Mouse (Mus musculus): ENCODE measurements around the gene Pthlh.
A peak's percentile ranks its signal among the peaks of the same experiment; 100 is the strongest.
"Not testable (repeated sequence)": the region's sequence is repeated elsewhere in the genome, so short reads cannot be mapped to it uniquely, and the experiment has no call there.

Pthlh gene

DNA sequence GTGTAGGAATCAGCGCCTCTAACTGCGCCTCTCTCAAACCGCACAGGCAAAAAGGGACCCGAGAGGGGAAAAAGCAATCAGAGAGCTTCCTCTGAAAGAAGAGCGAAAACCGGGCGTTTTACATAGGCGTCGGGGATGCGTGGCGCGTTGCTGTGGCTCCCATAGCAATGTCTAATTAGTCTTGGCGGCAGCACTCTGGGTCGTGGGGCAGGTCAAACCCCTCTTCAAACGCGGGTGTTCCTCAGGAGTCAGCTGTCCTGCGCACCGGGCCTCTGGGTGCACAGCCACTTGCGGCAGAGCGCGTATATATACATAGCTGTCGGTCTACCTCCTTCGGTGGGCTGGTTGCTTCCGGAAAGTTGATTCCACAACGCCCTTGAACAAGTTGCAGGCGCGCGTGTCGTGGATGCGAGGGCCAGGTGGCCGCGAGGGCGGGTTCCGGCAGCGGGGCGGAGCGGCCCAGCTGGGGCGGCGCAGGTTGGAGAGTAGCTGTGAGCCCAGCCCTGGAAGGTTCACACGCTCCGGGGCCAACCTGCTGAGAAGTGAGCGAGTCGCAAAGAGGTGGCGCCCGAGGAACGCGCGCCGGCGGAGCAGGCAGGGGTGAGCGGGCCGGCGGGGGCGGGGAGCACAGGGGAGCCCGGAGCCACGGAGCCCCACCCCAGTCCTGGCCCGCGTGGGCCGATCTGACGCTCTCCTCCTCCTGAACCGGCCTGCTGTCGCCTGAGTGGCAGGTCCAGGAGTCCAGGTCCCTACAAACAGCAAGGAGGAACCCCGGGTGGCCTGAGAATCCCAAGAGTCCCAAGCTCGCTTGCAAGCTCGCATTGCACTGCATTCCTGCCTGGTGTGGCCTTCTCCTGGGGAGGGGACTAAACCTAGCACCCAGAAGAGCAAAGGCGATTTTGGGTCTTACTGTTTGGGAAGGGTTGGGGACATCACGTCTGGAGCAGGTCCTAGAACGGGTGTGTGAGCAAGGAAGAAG, at the start of gene Pthlh:
Pthlh (minus strand) TSS at position 597 of the 979 bp plus-strand sequence.
- DNase-seq (ENCODE audit: inconsistent ontology term) = peak; percentile 68

DNA sequence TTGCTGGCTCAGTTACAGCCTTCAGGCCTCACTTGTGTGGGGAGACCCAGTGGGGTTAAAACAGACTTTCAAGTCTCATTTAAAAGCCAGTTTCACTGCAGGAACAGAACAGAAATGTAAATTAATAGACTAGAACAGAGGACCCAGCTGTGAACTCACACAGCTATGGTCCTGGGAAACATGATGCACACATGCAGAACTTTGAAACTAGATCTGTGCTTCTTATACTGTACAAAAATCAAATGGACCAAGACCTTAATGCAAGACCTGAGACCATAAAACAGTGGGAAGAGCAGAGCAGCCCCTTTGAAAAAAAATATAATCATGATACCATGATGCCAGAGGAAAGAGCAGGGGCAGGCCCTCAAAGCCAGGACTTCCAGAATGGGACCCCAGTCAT, 49.3 kb upstream of the Pthlh start:
- no peak for DNase-seq (ENCODE audit: inconsistent ontology term)

GRCm38 (mm10) chr6:147310435-147310978, 46.5 kb upstream of the Pthlh start:
- DNase-seq (ENCODE audit: inconsistent ontology term) = no peak

- DNase-seq (ENCODE audit: inconsistent ontology term) = no peak
Measured at GRCm38 (mm10) chr6:147310035-147310434, 46.1 kb upstream of the Pthlh start.

DNA sequence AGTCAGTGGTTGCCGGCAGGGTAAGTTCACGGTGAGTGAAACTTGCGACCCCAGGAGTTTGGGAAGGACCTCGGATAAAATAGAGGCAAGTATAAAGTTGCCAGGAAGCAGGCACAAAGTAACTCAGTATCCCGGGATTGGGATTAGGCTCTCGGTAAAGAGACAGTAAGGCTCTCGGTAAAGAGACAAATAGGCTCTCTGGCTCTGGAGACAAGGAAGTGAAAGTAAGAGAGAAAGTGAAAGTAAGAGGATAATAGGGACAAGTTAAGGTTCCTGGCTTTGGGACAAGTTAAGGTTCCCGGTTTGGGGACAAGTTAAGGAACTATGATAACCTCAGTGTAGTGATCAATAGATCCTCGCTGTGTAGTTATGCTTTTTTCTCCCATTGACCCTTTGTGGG, 40.3 kb upstream of the Pthlh start:
- not testable (repeated sequence) for DNase-seq (ENCODE audit: inconsistent ontology term)

GRCm38 (mm10) chr6:147299607-147300006, 35.6 kb upstream of the Pthlh start:
- no peak for DNase-seq (ENCODE audit: inconsistent ontology term)

GRCm38 (mm10) chr6:147279309-147279708, 15.3 kb upstream of the Pthlh start:
- DNase-seq (ENCODE audit: inconsistent ontology term) = no peak

GRCm38 (mm10) chr6:147268143-147268790, 4.3 kb upstream of the Pthlh start:
- DNase-seq (ENCODE audit: inconsistent ontology term) = peak; percentile 22

- DNase-seq (ENCODE audit: inconsistent ontology term) = no peak
Measured at GRCm38 (mm10) chr6:147266466-147266865, 2.5 kb upstream of the Pthlh start.

GRCm38 (mm10) chr6:147263178-147263577, 805 bp downstream of the Pthlh start:
- DNase-seq (ENCODE audit: inconsistent ontology term) = peak; percentile 57

DNA sequence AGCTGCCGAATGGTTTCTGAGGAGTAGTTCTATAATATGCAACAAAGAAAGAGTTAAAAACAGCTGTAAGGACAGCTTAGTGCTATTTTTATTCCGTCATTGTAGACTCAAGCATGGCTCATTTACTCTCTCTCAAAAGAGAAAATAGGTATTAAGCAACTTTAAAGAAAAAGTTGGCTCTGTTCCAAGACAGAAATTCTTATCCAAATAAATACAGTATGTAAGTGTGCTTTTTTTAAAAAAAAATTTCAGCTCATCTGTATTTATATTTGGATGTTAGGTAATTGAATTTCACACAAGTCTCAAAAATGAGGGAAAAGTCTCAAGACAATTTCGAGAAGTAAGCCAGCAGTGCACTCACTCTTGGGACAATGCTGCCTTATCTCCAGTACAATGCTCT, 2.4 kb downstream of the Pthlh start:
- DNase-seq (ENCODE audit: inconsistent ontology term) = no peak

DNA sequence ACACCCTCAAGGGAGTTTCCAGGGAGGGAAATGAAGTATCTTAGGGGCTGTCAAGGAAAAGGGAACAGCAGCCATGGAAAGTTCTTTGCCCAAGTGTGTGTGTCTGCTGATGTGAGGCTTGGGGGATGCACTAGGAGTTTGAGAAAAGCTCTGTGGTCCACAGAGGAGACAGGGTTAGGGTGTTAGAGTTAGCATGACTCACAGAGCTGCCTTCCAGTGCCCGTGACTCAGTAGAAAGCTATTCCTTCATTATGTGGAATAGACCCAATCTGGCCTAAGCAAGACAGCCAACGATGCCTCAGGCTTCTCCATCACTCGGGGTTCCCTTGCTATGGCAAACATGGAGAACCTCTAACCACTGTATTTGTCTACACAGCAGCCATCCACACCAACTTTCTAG, 3.2 kb downstream of the Pthlh start:
- peak; percentile 78 for DNase-seq (ENCODE audit: inconsistent ontology term)

GRCm38 (mm10) chr6:147247782-147248181, 16.2 kb downstream of the Pthlh start:
- DNase-seq (ENCODE audit: inconsistent ontology term) = no peak

DNA sequence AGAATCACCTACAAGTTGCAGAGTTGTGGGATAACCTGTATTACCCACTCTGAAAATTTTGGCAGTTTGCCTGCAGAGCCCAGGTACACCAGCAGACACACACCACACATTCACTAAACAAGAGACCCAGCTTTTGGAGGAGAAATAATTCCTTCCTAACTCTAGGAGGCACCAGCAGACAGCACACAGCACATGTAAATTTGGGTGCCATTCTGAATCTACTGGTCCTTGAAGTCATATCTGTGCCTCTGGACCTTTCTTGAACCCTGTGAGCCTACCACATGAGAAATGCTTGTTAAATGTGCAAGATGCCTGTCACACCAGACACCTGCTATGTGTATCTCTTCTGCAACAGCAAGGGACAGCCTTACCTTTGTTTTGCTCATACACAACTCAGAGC, 19.7 kb downstream of the Pthlh start:
- no peak for DNase-seq (ENCODE audit: inconsistent ontology term)

DNA sequence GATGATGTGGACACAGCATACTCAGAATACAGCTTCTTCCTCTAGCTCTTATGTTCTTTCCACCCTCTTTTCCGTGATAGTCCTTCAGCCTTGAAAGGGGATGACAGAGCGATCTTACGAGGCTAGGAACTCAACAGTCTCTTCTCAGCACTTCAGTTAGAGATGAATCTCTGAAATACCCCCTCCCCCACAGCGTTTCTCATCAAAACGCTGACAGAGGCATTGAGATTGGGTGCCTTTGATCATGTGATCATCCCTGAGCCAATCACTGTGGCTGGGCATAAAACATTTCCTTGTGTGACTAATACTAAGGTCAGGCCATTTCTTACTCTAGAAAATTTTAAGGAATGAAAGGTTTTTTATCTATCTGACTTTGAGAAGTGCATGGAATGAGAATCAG, 20.3 kb downstream of the Pthlh start:
- peak; percentile 1 for DNase-seq (ENCODE audit: inconsistent ontology term)

- no peak for DNase-seq (ENCODE audit: inconsistent ontology term)
Measured at GRCm38 (mm10) chr6:147241541-147241940, 22.4 kb downstream of the Pthlh start.

DNA sequence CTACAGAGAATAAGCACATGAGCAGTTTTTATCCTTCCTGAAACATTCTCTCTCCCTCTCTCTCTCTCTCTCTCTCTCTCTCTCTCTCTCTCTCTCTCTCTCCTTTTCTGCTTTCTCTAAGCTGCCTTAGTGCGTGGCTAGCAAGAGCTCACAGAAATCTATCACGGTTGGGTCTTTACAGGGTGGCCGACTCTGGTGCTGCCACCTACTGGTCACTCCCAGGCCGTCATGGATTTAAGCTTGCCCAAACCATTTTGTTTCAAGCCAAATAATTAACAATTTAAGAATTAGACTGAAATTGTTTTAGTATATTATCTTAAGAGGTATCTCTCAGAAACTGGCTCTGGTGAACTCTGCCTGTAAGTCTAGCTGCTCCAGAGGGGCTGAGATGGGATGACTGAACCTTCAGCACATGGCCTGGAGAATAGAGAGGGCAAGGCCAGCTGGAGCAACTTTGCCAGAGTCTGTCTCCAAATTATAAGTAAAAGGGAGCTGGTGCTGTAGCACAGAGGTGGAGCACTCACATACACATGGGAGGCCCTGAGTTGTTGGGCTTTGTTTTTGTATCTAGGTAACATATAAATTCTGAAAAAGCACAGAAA, 23.7 kb downstream of the Pthlh start:
- DNase-seq (ENCODE audit: inconsistent ontology term) = peak; percentile 35

GRCm38 (mm10) chr6:147226696-147227095, 37.3 kb downstream of the Pthlh start:
- DNase-seq (ENCODE audit: inconsistent ontology term) = no peak

- no peak for DNase-seq (ENCODE audit: inconsistent ontology term)
Measured at GRCm38 (mm10) chr6:147219099-147219498, 44.9 kb downstream of the Pthlh start.

- no peak for DNase-seq (ENCODE audit: inconsistent ontology term)
Measured at GRCm38 (mm10) chr6:147216156-147216555, 47.8 kb downstream of the Pthlh start.

GRCm38 (mm10) chr6:147207821-147208330, 56.1 kb downstream of the Pthlh start:
- DNase-seq (ENCODE audit: inconsistent ontology term) = no peak
